Mouse (Mus musculus) cerebellum, adult (tissue): ENCODE measurements around the gene Riiad1.
A peak's percentile ranks its signal among the peaks of the same experiment; 100 is the strongest.

Experiments used
- ATAC-seq: cut with Nextera tagmentation; 2 replicates; pipeline ENCODE4 v1.9.2; 2017; ENCODE audit warnings: mild to moderate bottlenecking, moderate library complexity, mixed read lengths; ENCODE audit not compliant: insufficient number of reproducible peaks, low FRiP score, low TSS enrichment

Riiad1 gene

GRCm38 (mm10) chr3:94480291-94480884, at the start of gene Riiad1:
Gene Riiad1 (minus strand): TSS chr3:94480341.
- ATAC-seq = no peak

DNA sequence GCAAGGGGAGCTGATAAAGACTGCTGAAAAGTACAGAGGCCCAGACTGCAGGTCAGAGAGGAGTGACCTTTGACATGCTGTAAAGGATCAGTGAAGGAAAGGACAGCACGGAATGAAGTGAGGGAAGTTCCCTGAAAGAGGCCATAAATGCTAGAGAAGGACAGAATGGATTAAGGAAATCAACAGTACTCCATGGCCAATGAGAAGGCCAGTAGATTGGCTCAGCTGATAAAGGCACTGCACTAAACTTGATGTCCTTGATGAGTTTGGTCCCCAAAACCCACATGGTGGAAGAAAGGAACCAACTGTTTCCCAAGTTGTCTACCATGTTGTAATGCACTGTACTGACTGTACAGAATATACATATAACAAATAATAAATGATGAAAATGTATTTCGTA, 46.6 kb upstream of the Riiad1 start:
- no peak for ATAC-seq

GRCm38 (mm10) chr3:94506664-94507063, 26.5 kb upstream of the Riiad1 start:
- ATAC-seq = no peak

DNA sequence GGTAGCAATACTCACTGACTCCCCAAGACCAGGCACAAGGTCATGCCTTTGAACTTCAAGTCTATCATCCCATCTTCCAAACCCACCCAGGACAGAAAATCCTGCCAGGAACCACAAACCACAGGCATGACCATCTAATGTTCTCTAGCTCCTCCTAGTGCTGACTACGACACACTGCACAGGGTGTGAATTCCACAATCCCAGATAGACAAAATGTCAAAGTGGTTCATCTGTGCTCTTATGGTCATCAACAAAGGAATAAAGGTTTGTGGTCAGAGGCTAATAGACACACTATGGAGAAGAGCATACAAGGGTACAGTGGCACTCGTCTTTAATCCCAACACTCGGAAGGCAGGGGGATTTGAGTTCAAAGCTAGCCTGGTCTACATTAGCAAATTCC, 22.1 kb upstream of the Riiad1 start:
- ATAC-seq = no peak

- no peak for ATAC-seq
Observed at GRCm38 (mm10) chr3:94497162-94497561, 17.0 kb upstream of the Riiad1 start.

- ATAC-seq = no peak
Observed at GRCm38 (mm10) chr3:94487581-94487980, 7.4 kb upstream of the Riiad1 start.

- no peak for ATAC-seq
Observed at GRCm38 (mm10) chr3:94485922-94486321, 5.8 kb upstream of the Riiad1 start.

DNA sequence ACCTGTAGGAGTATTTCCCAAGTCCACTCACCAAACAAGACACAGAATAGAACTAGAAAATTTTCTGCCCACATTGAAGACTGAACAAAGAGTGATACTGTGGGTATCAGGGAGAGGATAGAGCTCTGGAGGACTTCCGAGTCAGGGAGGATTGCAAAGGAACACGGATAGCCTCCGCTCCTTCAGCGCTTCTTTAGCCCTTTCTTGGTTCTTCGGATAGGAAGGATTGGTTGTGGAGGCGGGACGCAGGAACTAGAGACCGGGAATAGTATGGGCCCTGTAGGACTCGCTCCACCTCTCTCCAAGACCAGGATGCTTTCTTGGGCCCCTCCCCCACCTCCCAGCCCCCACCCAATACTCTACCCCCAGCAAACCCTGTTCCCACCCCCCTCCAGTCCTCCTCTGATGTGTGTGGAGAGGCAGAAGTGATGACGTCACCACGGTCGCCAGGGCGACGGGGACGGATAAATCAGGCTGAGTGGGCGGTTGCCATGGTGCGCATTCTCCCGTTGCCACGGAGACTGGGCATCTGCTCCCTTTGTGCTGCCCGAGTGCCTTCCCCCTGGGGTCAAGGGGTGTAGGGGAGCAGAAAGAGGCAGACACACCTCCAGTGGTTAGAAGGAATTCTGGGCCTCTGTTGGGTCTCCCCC, 3.8 kb upstream of the Riiad1 start:
- peak; percentile 59; the same call in 1 of the 2 replicates for ATAC-seq

- no peak for ATAC-seq
Observed at GRCm38 (mm10) chr3:94482764-94483385, 2.7 kb upstream of the Riiad1 start.

DNA sequence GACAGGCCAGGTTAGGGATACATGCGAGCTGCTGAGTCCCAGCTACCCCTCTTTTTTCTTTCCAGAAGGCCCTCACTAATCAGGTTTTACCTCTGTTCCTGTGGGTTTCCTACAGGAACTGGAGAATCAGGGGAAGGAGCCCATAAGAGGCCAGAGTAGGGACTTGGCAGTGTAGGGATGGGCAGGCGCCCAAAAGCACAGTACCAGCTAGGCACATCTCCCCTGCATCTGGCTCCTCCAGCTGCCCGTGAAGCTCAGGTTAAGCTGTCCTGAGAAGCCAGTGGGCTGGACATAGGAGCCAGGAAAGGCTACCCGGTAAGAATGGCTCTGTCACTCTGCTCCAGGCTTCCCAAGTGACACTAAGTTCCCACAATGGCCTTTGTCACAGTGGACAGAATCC, 1.3 kb upstream of the Riiad1 start:
- ATAC-seq = no peak

- no peak for ATAC-seq
Observed at GRCm38 (mm10) chr3:94479564-94479963, 577 bp downstream of the Riiad1 start.

DNA sequence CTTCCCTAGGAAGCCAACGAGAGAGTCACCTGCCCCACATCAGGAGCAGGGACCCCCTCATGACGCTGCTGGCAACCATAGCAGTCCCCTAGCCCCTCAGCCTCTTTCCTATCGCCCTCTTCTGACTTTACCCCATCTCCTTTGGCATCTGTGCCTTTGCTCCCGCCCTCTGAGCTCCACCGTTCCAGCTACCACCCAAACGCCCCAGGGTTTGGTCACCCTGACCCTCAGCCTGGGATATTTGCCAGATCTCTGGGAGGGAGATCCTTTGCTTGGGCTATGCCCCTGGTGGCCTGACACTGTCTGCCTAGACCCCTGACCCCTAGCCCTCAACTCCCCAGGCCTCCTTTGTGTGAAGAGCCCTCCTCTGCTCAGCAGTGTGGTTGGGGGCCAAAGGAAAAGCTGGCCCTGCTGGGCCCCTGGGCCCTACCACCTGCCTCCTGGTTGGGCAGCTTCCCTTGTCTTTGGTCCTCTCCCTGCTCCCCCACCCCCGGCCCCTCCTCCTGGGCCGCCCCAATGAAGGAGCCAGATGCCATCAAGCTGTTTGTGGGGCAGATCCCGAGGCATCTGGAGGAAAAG, 1.5 kb downstream of the Riiad1 start:
- no peak for ATAC-seq

DNA sequence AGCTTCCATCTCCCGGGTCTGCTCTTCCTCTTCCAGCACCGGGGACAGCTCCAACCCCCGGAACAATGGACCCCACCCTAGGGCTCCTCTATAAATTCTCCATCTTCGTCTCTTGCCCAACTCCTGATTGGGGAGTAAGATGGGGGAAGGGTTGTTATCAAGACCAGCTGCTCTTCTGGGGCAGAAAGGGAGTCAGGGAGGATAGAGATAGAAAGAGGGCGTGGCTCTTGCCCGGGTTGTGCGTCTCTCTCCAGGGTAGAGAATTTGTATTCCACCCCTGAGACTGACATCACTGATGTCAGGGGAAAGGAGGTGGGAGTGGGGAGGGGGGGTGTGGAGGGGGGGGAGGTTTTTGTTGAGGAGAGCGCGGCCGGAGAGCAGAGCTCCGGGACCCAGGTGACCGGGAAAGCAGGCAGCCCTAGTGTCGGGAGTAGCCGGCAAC, 2.1 kb downstream of the Riiad1 start, which contains the start of gene Celf3:
TSS of gene Celf3 (plus strand) at position 315 of the 442 bp plus-strand sequence.
- peak; percentile 87 for ATAC-seq

DNA sequence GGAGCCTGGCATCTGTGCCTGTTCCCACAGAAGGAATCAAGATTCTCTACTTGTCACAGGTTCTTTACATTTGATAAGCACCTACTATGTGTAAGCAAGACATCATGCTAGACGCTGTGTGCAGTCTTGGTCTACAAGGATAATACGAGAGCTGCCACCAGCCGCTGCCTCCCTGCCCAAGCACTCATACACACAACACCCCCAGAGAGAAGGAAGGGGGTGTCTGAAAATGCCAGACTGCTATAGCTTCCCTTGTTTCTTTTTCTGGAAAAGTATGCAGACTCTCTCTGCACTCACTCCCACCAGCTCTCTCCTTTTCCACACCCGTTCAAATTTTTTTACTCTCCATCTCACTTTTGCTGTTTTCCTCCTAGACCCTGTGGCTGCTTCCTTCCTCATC, 2.7 kb downstream of the Riiad1 start:
- 0 out of 2 replicates have a peak, but pooled peaks have one; percentile 3 for ATAC-seq

DNA sequence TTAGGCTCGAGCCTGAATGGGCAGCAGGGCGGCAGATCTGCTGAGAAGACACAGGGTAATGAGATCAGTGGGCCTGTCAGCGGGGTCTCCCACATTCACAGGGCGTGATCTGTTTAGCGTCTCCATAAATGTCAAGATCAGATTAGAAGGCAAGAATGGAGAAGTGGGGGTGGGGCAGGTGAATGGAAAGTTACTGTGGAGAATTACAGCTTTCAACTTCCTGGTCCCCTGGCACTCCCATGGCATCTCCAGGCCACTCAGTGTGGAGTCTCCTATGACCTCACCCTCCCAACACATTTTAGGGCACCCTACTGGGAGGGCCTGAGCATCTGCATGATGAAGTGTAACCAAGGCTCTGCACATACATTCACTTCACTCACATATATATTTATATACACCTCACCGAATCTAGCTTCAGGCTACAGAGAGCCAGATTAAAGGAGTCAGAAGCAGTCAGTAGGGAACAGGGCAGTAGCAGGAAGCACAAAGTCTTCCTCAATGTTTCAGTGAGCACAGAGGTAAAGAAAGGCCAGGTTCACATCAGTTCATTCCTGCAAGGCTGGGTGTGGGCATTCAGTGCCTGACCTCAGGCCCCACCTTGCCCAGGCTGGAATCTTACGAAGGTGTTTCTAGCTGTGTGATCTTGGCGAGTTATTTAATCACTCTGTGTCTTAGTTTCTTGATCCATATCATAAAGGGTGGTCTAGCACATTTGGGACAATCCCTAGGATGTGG, 3.7 kb downstream of the Riiad1 start:
- ATAC-seq = no peak

- ATAC-seq = no peak
Observed at GRCm38 (mm10) chr3:94473567-94474232, 6.4 kb downstream of the Riiad1 start.

- no peak for ATAC-seq
Observed at GRCm38 (mm10) chr3:94473115-94473505, 7.0 kb downstream of the Riiad1 start.

GRCm38 (mm10) chr3:94472447-94473114, 7.6 kb downstream of the Riiad1 start:
- ATAC-seq = no peak

DNA sequence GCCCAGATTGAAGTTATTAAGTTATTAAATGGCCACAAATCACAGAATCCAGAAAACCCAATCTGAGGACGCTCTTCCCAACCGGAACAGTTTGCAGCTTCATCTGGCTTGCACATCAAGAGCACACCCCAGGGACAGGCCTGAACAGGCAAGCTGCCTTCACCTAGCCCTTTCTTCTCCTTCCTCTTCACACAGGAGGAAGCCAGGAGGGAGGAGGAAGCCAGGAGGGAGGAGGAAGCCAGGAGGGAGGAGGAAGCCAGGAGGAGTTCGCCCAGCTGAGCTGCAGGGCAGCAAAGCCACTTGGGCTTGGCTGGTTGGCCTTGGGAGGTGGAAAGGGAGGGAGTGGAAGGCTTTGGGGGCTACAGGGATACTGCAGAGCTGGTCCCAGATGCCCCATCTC, 11.2 kb downstream of the Riiad1 start:
- ATAC-seq = no peak
